Mouse (Mus musculus) megakaryocyte, embryonic 14.5 days (primary cell): ENCODE measurements around the gene Thap4.

Experiments used
- FLI1 ChIP-seq: IDR thresholded peaks from 2 replicates; pipeline ENCODE4 v1.6.1; 2012; ENCODE audit warnings: low read length, inconsistent platforms, mixed read lengths
- GATA1 ChIP-seq: IDR thresholded peaks from 3 replicates; pipeline ENCODE4 v1.6.1; 2012; ENCODE audit warnings: mixed read lengths, low read length, inconsistent platforms, borderline replicate concordance

- TF ChIP-seq GATA1 (no peak), FLI1 (no peak)
Observed at GRCm38 (mm10) chr1:93721557-93721956, 33.1 kb downstream of the Thap4 start.
